Mouse (Mus musculus) CH12.LX (cell line): Measurements from ENCODE around the gene Cacna1b.

Source experiments
- CHD2 ChIP-seq: IDR thresholded peaks from 2 replicates; pipeline ENCODE4 v1.6.1; 2011; ENCODE audit warnings: low read length, improper control_type of control experiment
- CTCF ChIP-seq, 2 experiments: IDR thresholded peaks in 1 of 2; conservative IDR thresholded peaks in 1 of 2; 2 replicates each; pipeline ENCODE4 v1.5.1; 2011 to 2012; ENCODE audit warnings: low read depth in 2 of 2, low read length in 2 of 2, improper control_type of control experiment in 1 of 2, inconsistent platforms in 1 of 2, mild to moderate bottlenecking in 1 of 2, moderate library complexity in 1 of 2

- TF ChIP-seq CTCF (conservative IDR thresholded peaks at IDR 0.05 in 1 of 2, IDR thresholded peaks at IDR 0.05 in 1 of 2; ENCODE audit: low read depth in 2 of 2, low read length in 2 of 2): no peak
- TF ChIP-seq CHD2: no peak
Measured at GRCm38 (mm10) chr2:24683266-24683665, 79.7 kb downstream of the Cacna1b start.
